Mouse (Mus musculus) megakaryocyte, embryonic 14.5 days (primary cell): Measurements from ENCODE around the gene Trem2. TPM values are rescaled to one million over a fixed set of nuclear protein-coding genes. Genes with fewer than 3 reads are reported as not detected.
A peak's percentile ranks its signal among the peaks of the same experiment; 100 is the strongest.

Source experiments
- H3K27me3 ChIP-seq: replicated peaks from 2 replicates; pipeline ENCODE3; 2012; ENCODE audit warnings: inconsistent platforms
- H3K36me3 ChIP-seq: replicated peaks from 2 replicates; pipeline ENCODE3; 2012; ENCODE audit warnings: low read length, inconsistent platforms, mixed read lengths
- H3K4me1 ChIP-seq: 2 replicates; pipeline ENCODE4 v1.6.1; 2012; ENCODE audit warnings: inconsistent platforms
- H3K4me3 ChIP-seq: replicated peaks from 2 replicates; pipeline ENCODE3; 2012; ENCODE audit warnings: moderate library complexity, mild to moderate bottlenecking, inconsistent platforms
- H3K9me3 ChIP-seq: 2 replicates; pipeline ENCODE4 v1.6.1; 2012; ENCODE audit warnings: inconsistent platforms
- FLI1 ChIP-seq: IDR thresholded peaks from 2 replicates; pipeline ENCODE4 v1.6.1; 2012; ENCODE audit warnings: low read length, inconsistent platforms, mixed read lengths
- GATA1 ChIP-seq: IDR thresholded peaks from 3 replicates; pipeline ENCODE4 v1.6.1; 2012; ENCODE audit warnings: mixed read lengths, low read length, inconsistent platforms, borderline replicate concordance
- polyA plus RNA-seq: library from polyadenylated mRNA; stranded (reverse); fragments of >175 nt; gene quantifications from 2 replicates; pipeline ENCODE4 v1.2.3, GENCODE M21; 2012; ENCODE audit warnings: low replicate concordance; ENCODE audit not compliant: insufficient read depth

Gene Trem2
- polyA plus RNA-seq, 1 experiment: 176 TPM

- Histone ChIP-seq H3K4me1 (peaks cover 71% of the 10 kb centered on the region), H3K9me3 (0 out of 2 replicates have a peak, but pooled peaks cover 3% of the 10 kb centered on the region), H3K4me3 (peak overlapping the region; percentile 31), H3K27me3 (no peaks in the 10 kb centered on the region), H3K36me3 (peaks cover 22% of the 10 kb centered on the region)
- TF ChIP-seq FLI1 (no peak), GATA1 (no peak)
These were observed 21.9 kb upstream of the Trem2 start for GRCm38 (mm10) chr17:48324258-48324657.

GRCm38 (mm10) chr17:48325093-48325492, 21.1 kb upstream of the Trem2 start:
- TF ChIP-seq FLI1: no peak
- no peak for TF ChIP-seq GATA1
- H3K27me3 ChIP-seq: no peaks in the 10 kb centered on the region
- 0 out of 2 replicates have a peak, but pooled peaks cover 3% of the 10 kb centered on the region for H3K9me3 ChIP-seq
- peak overlapping the region; percentile 40 for H3K4me3 ChIP-seq
- H3K4me1 ChIP-seq: peaks cover 72% of the 10 kb centered on the region
- peaks cover 22% of the 10 kb centered on the region for H3K36me3 ChIP-seq

- Histone ChIP-seq H3K9me3 (0 out of 2 replicates have a peak, but pooled peaks cover 3% of the 10 kb centered on the region), H3K4me3 (peak overlapping the region; percentile 78), H3K36me3 (peaks cover 20% of the 10 kb centered on the region), H3K4me1 (peaks cover 72% of the 10 kb centered on the region), H3K27me3 (no peaks in the 10 kb centered on the region)
- TF ChIP-seq GATA1 (no peak), FLI1 (no peak)
These were observed 20.6 kb upstream of the Trem2 start for GRCm38 (mm10) chr17:48325638-48326037.

- Histone ChIP-seq H3K27me3 (no peaks in the 10 kb centered on the region), H3K9me3 (0 out of 2 replicates have a peak, but pooled peaks cover 3% of the 10 kb centered on the region), H3K4me3 (no peak overlapping the region), H3K36me3 (peaks cover 17% of the 10 kb centered on the region), H3K4me1 (peaks cover 74% of the 10 kb centered on the region)
- TF ChIP-seq GATA1 (no peak), FLI1 (no peak)
These were observed 19.5 kb upstream of the Trem2 start for GRCm38 (mm10) chr17:48326656-48327055.

- H3K36me3 ChIP-seq: no peaks in the 10 kb centered on the region
- H3K9me3 ChIP-seq: no peaks in the 10 kb centered on the region
- H3K4me3 ChIP-seq: no peak overlapping the region
- peaks cover 62% of the 10 kb centered on the region for H3K4me1 ChIP-seq
- no peaks in the 10 kb centered on the region for H3K27me3 ChIP-seq
- TF ChIP-seq FLI1 (no peak), GATA1 (no peak)
These were observed 13.7 kb upstream of the Trem2 start for GRCm38 (mm10) chr17:48332524-48332923.

- Histone ChIP-seq H3K27me3 (no peaks in the 10 kb centered on the region), H3K9me3 (no peaks in the 10 kb centered on the region), H3K36me3 (peaks cover 2% of the 10 kb centered on the region), H3K4me1 (peaks cover 77% of the 10 kb centered on the region), H3K4me3 (no peak overlapping the region)
- no peak for TF ChIP-seq FLI1
- TF ChIP-seq GATA1: no peak
These were observed 12.0 kb upstream of the Trem2 start for GRCm38 (mm10) chr17:48334186-48334585.

GRCm38 (mm10) chr17:48336857-48337256, 9.3 kb upstream of the Trem2 start:
- TF ChIP-seq FLI1: no peak
- TF ChIP-seq GATA1: peak; percentile 31; the same call in 1 of the 3 replicates
- no peak overlapping the region for H3K4me3 ChIP-seq

GRCm38 (mm10) chr17:48340267-48340666, 5.9 kb upstream of the Trem2 start:
- Histone ChIP-seq H3K36me3 (peaks cover 2% of the 10 kb centered on the region), H3K9me3 (no peaks in the 10 kb centered on the region), H3K4me3 (no peak overlapping the region), H3K4me1 (peaks cover 82% of the 10 kb centered on the region), H3K27me3 (no peaks in the 10 kb centered on the region)
- TF ChIP-seq FLI1 (no peak), GATA1 (no peak)

More at GRCm38 (mm10) chr17:48336857-48337256, 9.3 kb upstream of the Trem2 start:
- peaks cover 82% of the 10 kb centered on the region for H3K4me1 ChIP-seq
- H3K9me3 ChIP-seq: no peaks in the 10 kb centered on the region
- H3K36me3 ChIP-seq: peaks cover 2% of the 10 kb centered on the region
- H3K27me3 ChIP-seq: no peaks in the 10 kb centered on the region

- H3K4me3 ChIP-seq: no peak overlapping the region
- H3K9me3 ChIP-seq: no peaks in the 10 kb centered on the region
- no peaks in the 10 kb centered on the region for H3K27me3 ChIP-seq
- H3K4me1 ChIP-seq: peaks cover 83% of the 10 kb centered on the region
- peaks cover 2% of the 10 kb centered on the region for H3K36me3 ChIP-seq
- TF ChIP-seq GATA1 (no peak), FLI1 (no peak)
These were observed 4.3 kb upstream of the Trem2 start for GRCm38 (mm10) chr17:48341947-48342346.

- Histone ChIP-seq H3K27me3 (no peaks in the 10 kb centered on the region), H3K4me3 (no peak overlapping the region), H3K4me1 (peaks cover 83% of the 10 kb centered on the region), H3K36me3 (peaks cover 2% of the 10 kb centered on the region), H3K9me3 (no peaks in the 10 kb centered on the region)
- TF ChIP-seq GATA1: no peak
- TF ChIP-seq FLI1: no peak
These were observed 3.1 kb upstream of the Trem2 start for GRCm38 (mm10) chr17:48343065-48343464.
